Mouse (Mus musculus) layer of hippocampus, postnatal 25 days (tissue): ENCODE data around the gene 6030445D17Rik. TPM values are rescaled to one million over a fixed set of nuclear protein-coding genes. Genes with fewer than 3 reads are reported as not detected.

ENCODE experiments used
- DNase-seq, 2 experiments: peaks; one replicate each; pipeline ENCODE4 v3.0.0; 2022; ENCODE audit warnings: mixed read lengths in 2 of 2, low spot score in 1 of 2; ENCODE audit errors: extremely low spot score in 1 of 2
- total RNA-seq, 2 experiments: library from RNA; stranded (reverse); gene quantifications; 2 replicates each; pipeline ENCODE4 v1.2.3; 2021

Gene 6030445D17Rik
- total RNA-seq, 2 experiments from 2014 or later: 0.21 to 0.54 TPM

DNA sequence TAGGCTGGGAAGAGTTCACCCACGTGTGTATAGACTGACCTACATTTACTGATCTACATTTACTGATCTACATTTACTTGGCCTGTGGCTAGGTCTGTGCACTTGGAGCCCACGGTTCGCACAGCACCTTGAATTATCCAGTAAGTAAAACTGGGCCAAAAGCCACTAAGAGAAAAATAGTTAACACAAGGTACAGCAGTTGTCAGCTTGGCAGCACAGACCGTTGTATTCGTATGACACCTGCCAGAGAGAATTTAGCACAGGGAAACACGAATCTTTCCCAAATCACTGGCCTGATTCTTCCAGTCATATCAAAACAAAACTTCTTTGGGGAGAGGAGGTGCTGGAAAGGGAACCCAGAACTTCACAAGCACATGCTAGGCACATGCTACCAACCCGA lies 3.8 kb upstream of the 6030445D17Rik start:
- no peak for DNase-seq

DNA sequence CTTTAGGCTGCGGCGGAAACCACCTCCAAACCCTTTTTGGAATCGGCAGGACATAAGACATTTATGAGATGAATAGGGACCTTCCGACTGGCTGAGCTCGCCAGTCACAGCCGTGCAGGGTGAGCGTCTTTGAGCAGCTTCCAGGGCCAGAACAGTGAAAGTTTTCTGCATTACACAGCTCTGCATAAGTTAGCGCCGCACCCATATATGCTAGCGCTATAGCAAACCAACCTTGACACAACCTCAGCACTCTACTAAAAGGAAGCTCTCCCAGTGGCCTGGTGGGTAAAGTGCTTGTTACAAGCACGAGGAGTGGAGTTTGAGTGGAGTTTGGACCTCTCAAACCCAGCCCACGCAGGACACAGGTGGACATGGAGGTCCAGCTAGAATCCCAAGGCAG lies 2.8 kb upstream of the 6030445D17Rik start:
- no peak for DNase-seq

DNA sequence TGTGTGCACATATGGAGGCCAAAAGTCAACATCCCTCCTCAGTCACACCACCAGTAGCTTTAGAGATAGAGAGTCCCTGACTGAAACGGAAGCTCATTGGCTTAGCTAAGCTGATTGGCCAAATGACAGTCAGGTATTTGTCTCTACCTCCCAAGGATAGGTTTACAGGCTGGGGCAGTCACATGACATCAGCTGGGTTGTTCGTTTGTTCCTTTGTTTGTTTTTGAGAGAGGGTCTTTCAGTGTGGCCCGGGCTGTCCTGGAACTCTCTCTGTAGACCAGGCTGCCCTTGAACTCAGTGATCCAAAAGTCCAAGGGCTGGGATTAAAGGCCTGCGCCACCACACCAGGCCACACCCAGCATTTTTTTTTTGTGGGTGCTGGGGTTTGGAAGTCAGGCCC lies 844 bp upstream of the 6030445D17Rik start:
- DNase-seq: no peak

DNA sequence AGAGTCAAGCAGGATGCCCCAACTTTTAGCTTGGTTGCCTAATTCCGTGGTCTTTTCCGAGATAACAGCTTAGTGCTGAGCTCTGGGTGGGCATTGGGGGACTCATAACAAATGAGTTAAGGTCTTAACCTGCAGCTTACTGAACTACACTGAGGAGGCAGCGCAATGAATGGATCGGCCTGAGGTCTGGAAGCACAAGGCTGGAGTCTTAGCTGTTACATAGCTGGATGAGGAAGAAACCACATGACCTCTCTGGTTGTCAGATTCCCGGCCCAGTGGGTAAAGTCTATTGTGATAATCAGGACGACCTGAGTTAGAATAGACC lies 327 bp upstream of the 6030445D17Rik start:
- DNase-seq: no peak

DNA sequence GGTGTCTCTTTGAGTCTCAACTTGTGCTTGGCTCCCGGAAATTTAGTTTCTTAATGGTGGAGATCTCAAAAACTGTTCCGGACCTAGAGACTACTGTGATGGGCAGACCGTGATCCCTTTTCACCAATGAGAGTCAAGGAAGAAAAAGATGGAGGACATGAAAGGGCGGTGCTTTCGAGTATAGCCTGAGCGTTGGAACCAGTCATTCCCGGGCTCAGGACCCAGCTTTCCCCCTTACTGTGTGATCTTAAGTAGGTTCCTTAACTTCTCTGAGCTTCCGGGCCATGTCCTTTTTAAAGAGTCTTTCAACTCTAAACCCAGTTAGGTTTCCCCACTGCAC lies 759 bp downstream of the 6030445D17Rik start:
- DNase-seq: no peak

DNA sequence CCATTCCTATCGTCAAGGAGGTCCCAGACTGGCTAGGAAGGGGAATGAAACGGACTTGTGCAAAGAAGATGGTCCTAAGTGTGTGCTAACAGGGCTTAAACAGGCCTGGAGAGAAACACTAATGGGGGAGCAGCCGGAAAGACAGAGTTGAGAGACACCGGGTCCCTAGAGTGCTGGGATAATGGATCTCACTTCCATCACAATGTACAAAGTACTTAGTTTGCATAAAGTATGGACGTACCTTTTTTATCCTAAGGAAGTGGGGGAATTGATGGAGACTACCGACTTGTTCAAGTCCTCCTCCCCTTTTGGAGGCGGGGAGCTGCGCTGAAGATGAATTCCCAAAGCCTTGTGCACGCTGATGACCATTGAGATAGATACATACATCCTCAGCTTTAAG lies 1.4 kb downstream of the 6030445D17Rik start:
- DNase-seq: no peak

- DNase-seq: no peak
These were observed 4.2 kb downstream of the 6030445D17Rik start for GRCm38 (mm10) chr4:136466226-136466625.

GRCm38 (mm10) chr4:136468553-136469327 lies 6.7 kb downstream of the 6030445D17Rik start:
- DNase-seq: peak; percentile 44 to 52

DNA sequence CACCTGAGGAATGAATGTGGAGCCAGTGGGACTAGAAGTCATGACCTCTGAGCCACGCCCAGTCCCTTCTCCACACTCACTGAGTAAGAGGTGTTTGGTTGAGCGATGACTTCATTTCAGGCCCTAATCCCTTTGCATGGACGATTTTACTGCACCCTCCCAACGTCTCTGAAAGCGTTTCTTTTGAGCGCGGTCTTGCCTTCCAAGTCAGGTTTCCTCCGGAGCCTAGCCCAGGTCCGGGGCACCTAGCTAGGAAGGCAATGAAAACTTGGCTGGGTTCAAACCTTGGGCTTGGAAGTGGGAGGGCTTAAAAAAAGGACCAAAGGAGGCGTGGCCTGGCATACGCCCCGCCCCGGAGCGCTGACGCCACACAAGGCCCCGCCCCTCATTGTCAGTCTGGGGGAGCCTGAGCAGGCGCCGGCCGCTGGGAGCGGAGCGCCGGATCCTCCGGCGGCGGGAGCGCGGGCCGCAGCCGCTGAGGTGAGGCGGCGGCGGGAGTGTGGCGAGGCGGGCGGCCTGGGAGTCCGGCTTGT lies 7.4 kb downstream of the 6030445D17Rik start, which contains the start of gene Luzp1:
Gene Luzp1 (plus strand): TSS at position 391 of the 533 bp plus-strand sequence.
- DNase-seq: peak; percentile 90 to 92

DNA sequence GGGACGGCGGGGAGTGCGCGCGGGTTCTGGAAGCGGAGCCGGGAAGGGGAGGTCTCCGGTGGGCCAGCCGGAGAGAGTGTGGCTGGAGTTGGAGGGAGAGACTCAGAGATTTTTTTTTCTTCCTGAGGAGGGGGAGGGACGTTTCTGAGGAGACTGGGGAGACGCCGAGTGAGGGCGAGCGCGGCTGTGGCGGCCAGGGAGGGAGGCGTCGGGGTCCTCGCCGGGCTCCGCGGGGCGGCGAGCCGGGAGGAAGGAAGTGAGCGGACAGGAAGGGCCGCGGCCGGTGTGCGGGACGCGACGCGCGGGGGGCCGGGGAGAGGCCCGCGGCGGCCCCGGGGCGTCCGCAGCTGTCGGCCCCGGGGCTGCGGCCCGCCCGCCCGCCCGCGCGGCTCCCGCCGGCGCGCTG lies 7.9 kb downstream of the 6030445D17Rik start:
- no peak for DNase-seq

DNA sequence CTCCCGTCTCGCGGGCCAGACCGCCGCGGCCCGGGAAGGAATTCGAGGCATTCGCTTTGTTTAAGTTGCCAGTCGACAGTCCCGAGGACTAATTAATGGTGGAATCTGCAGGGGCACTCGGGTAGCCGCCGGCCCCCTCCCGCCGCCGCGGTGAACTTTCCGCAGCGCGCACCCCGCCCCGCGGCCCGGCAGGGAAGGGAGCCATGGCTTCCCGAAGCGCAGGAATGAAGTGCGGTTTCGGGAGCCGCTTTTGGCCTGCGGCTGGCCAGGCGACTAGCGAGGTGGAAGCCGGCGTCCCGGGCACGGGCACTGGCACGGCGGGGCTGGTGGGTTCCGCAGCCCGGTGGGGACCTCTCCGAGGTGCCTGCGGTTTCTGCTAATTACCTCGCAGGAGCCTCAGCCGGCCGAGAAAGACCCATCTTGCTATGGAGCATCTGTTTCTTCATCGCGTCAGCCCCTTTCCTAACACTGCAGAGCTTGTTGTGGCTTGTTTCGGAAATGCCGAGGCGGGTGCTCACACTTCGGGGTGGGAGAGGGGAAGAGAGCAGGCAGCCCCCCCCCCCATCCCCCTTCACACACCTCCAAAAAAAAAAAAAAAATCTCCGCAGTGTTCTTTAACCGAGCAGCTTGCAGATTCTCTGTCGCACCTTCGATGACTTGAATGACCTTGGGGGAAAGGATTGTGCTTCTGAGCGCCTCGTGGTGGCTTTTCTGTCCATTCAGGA lies 8.5 kb downstream of the 6030445D17Rik start:
- peak; percentile 38 to 48 for DNase-seq

GRCm38 (mm10) chr4:136476692-136477091 lies 14.6 kb downstream of the 6030445D17Rik start:
- no peak for DNase-seq

DNA sequence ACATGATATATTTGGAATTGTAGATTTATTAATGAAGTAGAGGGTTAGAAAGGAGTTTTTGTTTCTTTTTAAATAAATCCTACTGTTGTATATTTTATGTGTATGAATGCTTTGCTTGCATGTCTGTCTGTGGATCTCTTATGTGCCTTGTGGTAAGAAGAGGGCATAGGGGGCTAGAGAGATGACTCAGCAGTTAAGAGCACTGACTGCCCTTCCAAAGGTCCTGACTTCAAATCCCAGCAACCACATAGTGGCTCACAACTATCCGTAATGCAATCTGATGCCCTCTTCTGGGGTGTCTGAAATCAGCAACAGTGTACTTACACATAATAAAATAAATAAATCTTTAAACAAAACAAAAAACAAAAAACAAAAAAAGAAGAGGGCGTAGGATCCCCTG lies 24.5 kb downstream of the 6030445D17Rik start:
- no peak for DNase-seq

- no peak for DNase-seq
These were observed 33.9 kb downstream of the 6030445D17Rik start for GRCm38 (mm10) chr4:136495993-136496392.

DNA sequence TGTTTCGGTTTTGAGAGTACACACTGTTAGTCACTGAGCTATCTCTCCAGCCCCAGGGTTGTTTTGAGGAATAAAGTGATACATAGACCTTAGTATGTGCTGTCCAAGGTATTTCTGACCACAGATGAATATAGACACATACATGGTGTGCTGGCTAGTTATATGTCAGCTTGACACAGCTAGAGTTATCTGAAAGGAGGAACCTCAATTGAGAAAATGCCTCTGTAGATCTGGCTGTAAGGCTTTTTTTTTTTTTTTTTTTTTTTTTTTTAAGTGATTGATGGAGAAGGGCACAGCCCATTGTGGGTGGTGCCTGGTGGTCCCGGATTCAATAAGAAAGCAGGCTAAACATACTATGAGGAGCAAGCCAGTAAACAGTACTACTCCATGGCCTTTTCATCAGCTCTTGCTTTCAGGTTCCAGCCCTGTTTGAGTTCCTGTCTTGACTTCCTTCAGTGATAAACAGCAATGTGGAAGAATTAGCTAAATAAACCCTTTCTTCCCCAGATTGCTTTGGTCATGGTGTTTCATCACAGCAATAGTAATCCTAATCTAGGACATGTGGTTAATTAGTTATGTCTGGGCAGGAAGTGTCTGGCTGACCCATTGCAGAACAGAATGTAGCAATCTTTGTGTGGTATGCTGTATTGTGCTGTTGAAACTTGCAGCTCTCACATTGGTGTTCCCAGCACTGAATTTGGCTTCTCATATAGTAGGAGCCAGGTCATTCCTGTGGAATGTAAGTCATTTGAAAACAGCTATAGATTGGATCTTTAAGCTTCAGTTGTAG lies 43.6 kb downstream of the 6030445D17Rik start:
- DNase-seq: no peak

DNA sequence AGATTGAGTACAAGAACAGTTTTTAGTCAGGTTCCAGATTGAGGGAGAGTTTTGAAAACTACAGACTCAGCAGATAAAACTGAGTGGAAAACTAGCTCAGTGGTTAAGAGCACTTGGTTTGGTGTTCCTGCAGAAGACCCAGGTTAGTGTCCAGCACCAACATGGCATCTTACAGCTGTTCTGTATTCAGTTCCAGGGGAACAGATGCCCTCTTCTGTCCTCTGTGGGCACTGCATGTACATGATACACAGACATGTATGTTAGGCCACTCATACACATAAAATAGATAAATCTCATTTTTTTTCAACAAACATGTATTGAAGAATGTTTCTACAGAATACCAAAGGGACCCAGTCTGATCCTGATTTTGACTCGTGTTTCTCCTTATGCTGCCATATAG lies 47.8 kb downstream of the 6030445D17Rik start:
- DNase-seq: no peak

DNA sequence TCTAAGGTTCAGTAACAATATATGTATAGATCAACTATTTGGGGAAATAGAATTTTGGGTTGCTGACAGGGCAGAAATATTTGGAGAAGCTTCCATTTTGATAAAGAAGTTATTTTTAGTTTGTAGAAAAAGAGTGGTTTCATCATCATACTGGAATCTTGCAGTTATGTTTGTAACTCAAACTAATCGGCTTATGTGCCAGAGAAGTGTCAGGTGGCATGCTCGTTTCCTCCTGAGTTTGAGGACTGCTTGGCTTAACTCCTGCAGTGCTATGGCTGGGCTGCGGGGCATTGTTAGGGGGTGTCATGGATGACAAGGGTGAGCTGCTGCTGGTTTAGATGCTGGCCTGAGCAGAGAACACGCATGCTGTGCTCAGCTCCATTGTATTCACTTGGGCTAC lies 49.7 kb downstream of the 6030445D17Rik start:
- DNase-seq: no peak

DNA sequence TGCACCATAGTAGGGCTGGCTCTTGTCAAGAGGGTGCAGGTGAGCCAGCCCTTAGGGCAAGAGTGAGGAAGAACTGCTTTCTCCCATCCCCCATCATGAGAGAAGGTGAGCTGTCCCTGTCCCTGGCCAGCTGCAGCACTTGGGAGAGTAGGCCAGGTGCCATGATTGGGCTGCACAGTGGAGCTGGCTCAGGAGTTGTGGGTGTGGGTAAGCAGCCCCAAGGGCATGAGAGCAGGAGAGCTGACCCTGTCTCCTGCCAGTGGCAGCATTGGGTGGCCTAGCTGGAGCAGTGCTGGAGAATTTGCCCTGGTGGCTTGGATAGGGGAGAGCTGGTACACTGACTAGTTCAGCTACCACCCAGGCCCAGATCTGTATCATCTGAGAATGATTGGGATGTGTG lies 50.9 kb downstream of the 6030445D17Rik start:
- DNase-seq: no peak
